Mouse (Mus musculus): ENCODE results near the gene Neurod2. TPM values are rescaled to one million over a fixed set of nuclear protein-coding genes. Genes with fewer than 3 reads are reported as not detected.

Neurod2 gene
- total RNA-seq (2021): 100 to 1,000 TPM; 125 to 133 TPM

DNA sequence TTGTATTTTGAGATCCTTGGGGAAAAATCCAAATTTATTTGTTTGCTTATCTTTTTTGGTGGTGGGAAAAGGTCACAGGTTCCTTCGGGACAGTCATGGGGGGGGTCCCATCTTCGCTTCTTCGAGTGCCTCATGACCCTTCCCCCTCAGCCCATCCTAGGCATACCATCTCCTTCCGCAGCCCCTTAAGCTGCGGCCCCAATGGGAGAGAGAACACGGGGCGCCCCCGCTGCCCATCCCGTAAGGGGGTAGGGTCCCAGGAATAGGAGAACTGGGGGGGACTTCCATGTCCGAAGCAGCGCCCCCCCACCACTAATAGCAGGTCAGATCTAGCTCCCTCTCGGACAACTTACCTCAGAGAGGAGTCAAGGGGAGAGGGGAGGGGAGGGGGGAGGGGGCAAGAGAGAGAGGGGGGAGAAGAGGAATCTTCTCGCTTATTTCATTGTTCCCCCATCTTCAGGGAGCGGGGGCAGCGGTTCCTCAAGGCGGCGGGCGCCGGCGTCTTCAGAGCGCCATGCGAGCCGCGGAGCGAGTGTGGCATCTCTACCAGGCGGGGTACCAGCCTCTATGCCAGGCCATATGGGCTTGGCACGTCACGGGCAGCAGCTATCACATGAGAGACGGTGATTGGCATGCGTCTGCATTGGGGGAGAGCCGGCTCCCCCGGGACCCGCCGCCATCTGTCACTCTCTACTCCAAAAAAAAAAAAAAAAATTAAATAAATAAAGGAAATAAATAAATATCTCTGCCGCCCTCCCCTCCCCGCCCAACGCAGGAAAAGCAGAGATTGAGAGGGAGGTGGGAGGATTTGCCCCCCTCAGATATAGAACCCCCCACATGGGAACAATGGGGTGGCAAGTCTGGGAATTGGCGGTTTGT lies at the start of gene Neurod2:
Gene Neurod2 (minus strand): TSS at position 568 of the 879 bp plus-strand sequence.
- DNase-seq: peak; percentile 95
- intact Hi-C loops (cut with DNase I): no loop called here

DNA sequence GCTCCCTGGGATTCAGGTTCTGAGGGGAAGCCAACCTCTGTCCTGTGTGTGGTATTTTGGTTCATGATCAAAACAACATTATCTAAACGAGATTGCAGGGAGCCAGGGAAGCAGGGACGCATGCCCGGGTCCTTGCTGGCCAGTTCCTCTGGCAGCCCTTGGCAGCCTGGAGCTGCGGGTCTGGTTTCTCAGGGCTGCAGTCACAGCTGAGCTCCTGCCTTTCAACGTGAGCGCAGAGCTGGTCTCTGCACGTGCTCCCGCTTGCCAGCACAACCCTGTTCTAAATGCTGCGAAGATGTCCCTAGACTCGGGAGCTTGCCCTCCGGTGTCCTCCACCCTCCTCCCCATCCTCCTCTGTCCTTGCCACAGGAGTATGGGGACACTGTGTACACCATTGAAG lies 48.3 kb upstream of the Neurod2 start:
- intact Hi-C loops (cut with DNase I): no loop called here
- no peak for DNase-seq

DNA sequence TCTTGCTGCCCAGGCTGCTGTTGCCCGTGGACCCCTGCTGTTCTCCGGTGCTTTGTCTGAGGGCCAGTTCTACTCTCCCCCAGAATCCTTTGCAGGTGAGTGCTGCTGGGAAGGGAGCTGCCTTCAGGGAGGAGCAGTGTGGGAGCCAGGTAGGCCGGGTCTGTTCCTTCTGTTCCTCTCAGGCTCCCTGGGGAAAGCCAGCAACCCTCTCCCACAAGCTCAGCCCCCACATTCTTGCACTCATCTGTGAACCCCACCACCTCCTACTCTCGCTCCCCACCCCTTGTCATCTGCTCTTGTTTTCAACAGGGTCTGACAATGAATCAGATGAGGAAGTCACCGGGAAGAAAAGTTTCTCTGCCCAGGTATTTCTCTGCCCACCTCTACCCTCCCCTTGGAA lies 47.3 kb upstream of the Neurod2 start:
- DNase-seq: no peak
- intact Hi-C loops (cut with DNase I): no loop called here

DNA sequence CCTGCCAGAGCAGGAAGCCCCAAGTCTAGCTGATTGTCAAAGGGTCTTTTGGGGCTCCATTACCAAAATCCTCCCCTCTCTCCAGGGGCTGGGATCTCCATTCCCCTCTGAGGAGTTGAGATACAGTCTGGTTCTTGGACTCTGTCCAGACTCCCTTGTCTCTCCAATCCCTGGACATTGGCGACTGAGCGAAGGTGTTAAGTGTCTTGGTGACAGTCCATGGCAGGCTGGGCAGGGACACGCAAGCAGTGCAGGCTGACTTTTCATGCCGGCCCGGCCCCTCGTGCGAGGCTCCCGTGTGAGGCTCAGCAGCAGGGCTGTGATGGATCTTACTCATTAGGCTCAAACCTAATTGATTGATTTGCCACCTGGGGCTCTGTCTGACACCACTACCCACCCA lies 44.8 kb upstream of the Neurod2 start:
- intact Hi-C loops (cut with DNase I): no loop called here
- DNase-seq: no peak

DNA sequence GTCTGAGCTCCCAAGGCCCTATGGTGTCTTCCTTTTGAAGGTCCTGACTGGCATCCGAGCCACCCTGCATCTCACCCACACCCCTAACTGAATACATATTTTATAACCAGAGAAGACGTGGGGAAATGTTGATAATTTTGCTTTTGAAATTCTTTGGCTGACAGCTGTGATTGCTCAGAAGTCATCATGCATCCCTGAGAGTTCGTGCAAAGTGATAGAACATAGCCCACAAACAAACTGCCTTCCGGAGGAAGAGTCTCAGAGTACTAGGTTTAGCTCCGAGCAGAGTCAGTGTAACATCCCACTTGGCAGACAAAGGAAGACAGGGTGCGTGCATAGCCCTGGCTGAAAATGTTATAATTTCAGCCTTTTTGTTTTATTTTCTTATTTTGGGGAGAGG lies 43.8 kb upstream of the Neurod2 start:
- DNase-seq: no peak
- intact Hi-C loops (cut with DNase I): no loop called here

DNA sequence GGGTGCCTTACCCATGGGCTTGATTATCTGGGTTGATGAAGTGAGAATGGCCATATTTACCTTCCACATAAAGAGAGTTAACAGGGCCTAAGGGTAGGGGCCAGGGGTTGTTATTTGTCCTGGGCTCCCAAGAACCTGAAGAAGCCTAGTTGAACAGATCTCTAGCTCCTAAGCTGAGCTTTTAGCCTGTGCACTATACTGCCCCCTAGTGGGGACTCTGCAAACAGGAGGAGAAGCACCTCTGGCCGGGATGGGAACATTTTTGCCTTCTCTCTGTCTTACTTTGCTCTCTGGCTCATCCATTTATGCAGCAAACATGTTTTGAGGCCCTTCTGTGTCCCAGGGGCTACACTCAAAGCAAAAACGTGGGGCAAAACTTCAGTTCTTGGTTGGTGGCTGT lies 43.0 kb upstream of the Neurod2 start:
- intact Hi-C loops (cut with DNase I): no loop called here
- peak; percentile 73 for DNase-seq

DNA sequence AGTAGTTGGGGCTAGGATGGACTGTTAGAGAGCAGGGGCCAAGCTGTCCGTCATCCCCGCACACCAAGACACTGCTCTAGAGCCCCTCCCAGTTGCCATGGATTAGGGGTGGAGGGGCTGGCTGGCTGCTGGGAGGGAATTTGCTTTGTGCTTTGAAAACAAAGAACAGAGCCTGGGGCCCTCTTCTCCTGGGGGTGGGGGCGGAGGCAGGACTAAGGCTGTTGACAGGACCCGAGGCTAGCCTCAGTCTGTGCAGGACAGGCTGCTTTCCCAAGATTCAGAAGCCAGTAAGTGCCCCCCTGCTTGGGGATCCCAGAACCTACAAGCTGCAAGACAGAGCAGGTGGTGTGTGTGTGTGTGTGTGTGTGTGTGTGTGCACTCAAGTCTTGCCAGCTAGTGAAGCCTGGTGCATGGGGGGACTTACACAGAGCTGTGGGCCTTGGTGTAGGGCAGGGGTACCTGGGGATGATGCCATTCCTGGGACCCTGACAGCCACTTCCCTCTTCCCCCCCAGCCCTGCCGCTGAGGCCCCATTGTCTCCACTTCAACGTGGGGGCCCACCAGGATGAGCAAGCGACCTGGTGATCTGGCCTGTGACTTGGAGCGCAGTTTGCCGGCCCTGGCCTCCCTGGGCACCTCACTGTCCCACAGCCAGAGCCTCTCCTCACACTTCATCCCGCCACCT lies 42.2 kb upstream of the Neurod2 start:
- intact Hi-C loops (cut with DNase I): no loop called here
- peak; percentile 41 for DNase-seq

DNA sequence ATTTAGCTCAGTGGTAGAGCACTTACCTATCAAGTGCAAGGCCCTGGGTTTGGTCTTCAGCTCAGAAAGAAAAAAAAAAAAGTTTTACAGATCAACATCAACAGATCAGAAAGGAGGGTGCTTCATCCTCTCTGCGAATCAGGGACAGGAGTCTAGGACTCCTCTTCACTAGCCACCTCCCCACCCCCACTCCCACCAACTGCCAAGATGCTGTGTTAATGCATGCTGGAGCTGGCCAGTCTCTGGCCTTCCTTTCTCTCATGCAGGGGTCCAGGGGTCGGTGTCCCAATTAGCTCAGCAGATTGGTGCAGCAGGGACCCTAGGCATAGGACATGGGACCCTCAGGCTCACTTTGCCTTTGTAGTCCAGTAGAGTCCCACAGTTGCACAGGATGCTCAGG lies 41.1 kb upstream of the Neurod2 start:
- DNase-seq: no peak
- intact Hi-C loops (cut with DNase I): no loop called here

DNA sequence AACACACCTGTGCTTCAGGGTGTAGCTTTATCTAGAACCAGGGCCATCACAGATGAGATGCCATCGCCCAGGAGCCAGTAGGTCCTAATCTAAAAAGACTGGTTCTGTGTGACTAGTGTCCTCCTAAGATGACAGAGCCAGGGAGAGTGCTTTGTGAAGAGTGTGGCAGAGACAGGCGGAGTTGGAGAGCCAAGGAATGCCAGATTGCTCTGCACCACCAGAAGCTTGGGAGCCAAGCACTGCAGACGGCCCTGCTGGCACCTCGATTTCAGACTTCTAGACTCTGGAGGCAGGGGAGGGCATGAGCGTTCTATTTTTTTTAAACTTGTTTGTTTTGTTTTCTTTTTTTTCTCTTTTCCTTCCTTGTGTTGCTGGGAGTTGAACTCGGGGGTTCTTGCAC lies 39.9 kb upstream of the Neurod2 start:
- intact Hi-C loops (cut with DNase I): no loop called here
- DNase-seq: no peak

DNA sequence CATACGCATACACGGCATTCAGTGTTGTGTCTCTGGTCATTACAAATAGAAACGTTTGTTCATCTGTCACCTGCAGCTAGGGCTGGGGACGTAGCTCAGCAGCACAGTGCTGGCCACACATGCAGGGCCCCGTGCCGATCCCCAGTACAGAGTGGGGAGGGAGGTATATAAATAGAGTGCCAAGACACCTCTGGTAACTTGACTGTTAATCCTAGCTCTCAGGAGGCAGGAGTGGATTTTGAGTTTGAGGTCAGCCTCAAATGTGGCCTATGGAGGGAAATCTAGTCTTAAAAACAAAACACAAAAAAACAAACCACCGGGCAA lies 38.4 kb upstream of the Neurod2 start:
- DNase-seq: no peak
- intact Hi-C loops (cut with DNase I): no loop called here

DNA sequence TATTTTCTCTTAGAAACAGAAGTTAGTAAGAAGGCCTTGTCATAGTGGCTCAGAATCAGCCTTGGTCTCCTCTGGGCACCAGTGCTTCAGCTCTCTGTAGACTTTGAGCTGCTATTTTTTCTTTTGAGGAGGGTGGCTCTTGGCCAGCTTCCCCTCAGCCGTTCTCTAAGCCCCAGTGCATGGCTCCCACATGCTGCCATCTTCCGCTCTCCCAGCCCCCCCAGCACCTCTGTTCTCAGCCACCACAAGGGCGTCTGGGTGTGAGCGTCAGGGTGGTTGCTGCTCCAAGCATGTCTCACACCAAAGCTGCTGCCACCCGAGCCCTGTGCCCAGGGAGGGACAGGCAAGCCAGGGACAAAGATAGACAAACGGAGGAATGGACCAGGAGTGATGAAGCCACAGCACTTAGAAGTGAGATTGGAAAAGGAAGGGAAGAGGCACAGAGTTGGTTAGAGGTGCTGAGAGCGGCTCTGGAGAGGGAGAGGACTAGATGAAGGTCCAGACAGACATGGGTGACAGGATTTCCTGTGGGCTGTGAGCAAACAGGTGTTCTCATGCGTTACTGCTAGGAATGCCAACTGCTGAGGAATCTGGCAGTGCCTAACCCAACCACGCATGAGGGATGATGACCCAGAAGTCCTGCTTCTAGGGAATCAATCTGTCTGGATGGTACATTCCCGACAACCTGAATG lies 37.9 kb upstream of the Neurod2 start:
- DNase-seq: no peak
- intact Hi-C loops (cut with DNase I): no loop called here

DNA sequence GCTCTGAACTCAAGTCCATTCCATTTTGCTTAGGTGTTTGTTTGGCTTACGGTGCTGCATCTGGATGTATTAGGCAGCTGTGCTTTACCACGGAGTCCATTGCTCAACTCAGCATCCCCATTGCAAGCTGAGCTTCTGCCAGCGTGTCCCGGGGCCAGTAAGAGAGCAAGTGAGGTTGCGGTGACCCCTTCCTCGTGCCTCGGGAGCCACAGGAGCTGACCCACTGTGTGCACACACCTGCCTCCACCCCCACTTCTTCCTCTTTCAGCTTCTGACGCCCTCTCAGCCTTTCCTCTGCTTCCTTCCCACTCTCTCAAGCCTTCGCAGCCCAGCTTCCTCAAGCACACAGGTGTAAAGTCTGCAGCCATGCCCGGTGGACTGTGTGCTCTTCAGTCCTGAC lies 36.8 kb upstream of the Neurod2 start:
- intact Hi-C loops (cut with DNase I): no loop called here
- no peak for DNase-seq

DNA sequence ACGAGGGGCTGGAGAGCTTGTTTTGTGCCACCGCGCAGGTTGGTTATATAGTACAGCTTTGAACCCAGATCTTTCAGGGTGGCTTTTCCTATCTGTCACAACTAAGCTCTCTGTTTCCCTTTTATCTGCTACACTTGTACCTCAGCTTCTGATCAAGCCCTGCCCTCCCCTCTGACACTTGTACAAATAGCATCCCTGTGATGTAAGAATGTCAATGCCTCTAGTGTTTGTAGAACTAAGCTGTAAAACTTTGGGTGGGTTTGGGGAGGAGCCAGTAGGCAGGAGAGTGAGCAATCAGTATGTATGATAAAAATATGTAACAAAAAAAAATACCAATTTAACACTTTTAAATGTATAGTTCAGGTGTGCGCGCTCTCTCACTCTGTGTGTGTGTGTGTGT lies 35.0 kb upstream of the Neurod2 start:
- no peak for DNase-seq
- intact Hi-C loops (cut with DNase I): no loop called here

DNA sequence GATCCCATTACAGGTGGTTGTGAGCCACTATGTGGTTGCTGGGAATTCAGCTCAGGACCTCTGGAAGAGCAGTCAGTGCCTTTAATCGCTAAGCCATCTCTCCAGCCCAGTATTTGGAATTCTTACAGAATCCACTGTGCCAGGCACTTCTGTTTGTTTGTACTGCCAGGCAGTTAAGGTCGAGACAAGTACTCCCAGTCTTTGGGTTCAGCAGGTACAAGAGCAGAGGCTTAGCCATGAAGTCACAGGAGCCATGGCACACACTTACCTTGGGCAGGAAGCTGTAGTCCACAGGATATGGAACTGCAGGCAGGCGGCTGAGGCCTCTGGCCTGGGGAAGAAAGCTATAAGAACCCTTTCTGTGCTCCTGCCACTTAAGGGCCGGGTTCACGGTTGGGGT lies 34.4 kb upstream of the Neurod2 start:
- intact Hi-C loops (cut with DNase I): no loop called here
- DNase-seq: no peak

DNA sequence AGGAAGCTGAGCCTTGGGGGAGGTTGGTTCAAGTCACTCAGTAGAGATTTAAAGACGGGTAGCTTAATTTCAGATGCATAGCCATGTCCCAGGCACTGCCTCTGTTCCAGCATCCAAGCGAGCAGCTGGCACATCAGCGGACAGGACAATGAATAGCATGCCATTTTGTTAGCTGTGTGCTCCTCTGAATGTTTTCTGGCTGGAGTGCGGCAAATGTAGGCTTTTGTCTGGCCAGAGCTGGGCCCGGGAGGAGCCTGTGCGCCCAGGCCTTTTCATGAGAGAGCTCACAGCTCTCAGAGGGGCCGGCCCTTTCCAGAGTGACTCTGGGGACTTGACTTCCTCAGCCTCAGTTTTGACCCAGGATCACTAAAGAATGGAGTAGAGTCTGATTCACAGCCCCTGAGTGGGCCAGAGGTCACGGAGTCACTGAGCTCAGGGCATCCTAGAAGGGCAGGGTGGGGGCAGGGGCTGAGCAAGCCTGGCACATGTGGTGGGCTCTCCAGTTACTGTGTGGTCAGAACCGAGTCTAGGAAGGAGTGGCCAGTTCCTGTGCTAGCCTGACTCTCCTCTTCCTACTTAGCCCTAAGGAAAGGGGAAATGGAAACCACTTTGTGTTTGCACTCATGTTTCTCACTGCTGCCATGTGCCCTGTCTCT lies 31.5 kb upstream of the Neurod2 start:
- intact Hi-C loops (cut with DNase I): no loop called here
- DNase-seq: no peak

DNA sequence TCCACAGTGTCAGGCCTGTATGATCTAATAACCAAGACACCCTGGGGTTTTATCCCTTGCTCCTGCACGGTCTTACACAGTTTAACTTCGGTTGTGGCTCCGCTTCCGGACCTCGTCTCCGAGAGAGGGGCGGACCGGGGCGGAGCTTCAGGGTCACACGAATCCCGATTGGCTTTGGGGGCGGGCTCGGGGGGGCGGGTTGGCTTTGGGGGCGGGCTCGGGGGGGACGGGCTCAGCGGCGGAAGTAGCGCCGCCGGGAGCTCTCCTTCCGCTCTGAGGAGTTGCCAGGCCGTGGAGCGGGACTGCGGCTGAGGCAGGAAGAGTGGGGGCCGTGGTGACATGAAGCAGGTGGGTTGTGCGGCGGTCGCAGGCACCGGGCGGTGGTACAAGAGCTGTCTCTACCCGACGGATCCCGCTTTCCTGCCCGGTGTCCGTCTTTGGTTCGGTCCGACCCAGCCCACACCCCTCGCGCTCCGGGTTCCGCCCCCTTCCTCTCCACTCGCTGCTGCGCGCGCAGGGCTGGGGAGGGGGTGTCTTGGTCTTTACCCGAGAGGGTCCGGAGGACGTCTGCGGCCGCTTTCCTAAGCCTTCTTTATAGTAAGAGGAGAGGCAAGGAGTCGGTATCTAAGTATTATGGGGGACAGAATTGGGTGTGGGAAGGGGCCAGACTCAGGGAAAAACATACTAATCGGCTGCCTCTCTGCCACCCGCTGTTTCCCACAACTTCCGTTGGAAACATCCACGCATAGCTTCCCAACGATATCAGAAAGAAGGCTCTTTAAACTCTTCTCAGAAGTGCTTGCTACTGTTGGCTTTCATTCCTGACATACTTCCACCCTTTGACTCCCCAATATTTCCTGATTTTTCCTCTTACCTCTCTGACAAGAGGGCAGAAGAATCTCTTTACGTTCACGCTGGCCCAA lies 29.0 kb upstream of the Neurod2 start, which contains the start of gene Stard3:
Gene Stard3 (plus strand): TSS at position 208 of the 923 bp plus-strand sequence.
- peak; percentile 92 for DNase-seq
- intact Hi-C loops (cut with DNase I): no loop called here

DNA sequence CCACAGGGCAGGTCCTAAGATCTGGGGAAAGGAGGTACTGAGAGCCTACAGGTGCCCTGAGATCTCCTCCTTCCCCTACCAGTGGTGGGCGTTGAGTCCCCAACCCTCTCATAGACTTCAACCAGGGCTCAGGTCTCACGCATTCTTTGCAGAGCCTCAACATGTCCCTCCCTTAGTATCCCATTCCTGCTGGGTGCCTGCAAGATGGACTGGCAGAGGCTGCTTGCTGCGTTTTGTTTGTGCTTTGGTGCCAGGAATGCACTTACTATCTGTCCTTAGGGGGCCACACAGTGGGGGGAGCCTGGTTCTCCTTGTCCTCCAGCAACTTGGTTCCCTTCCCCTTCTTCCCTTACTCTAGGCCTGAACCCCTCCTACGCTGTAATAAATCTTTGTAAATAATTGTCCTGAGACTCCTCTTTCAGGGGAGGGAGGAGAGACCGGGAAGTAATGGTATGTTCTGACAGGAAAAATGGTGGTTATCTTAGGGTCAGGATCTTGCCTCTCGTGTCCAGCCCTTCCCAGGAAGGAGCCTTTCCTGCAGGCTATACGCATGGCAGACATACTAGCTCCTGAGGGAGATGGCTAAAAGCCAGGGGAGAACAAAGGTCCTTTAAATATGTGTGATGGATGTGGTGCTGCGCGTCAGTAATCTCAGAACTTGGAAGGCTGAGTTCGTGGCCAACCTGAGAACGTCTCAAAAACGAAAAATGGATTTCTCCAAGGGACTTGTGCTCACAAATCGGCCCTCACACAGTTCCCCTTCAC lies 28.1 kb upstream of the Neurod2 start:
- intact Hi-C loops (cut with DNase I): no loop called here
- no peak for DNase-seq

DNA sequence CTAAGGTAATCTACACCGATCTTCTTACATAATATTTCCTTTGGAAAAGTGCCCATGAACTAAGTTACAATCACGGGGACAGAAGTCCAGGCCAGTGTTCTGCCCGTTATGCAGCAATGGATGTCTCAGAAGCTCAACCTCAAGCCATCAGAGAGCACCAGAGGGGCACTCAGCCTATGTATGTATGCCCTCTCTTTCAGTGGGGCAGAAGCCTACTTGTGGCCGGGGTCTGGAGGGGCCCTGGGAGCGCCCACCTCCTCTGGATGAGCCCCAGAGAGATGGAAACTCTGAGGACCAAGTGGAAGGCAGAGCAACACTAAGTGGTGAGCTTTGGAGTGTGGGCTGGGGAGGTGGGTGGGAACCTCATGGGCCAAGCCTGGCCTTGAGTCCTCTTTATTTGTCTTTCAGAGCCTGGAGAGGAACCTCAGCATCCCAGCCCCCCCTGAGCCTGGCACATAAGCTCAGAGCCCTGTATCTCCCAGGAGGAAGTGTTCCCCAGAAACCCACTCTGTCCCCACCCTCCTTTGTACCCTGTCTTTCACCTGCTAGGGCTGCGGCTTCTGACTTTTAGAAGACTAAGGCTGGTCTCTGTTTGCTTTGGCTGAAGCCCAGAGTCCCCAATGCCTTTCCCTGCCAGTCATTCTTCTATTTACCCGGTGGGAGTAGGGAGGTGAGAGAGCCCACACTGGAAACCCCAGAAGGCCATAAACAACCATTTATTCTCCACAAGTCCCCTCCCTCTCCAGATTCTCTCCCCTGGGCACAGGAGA lies 27.4 kb upstream of the Neurod2 start:
- intact Hi-C loops (cut with DNase I): no loop called here
- DNase-seq: no peak

All from left cerebral cortex, postnatal 4 days (tissue).